Mouse (Mus musculus) lung, embryonic 14.5 days (tissue): Measurements from ENCODE around the gene Slc22a14. TPM values are rescaled to one million over a fixed set of nuclear protein-coding genes. Genes with fewer than 3 reads are reported as not detected.

Source experiments
- ATAC-seq: fragments of 200-750 bp; cut with Nextera tagmentation; 2 replicates; pipeline ENCODE4 v1.8.0; 2017; ENCODE audit warnings: mild to moderate bottlenecking, moderate TSS enrichment, moderate library complexity; ENCODE audit not compliant: insufficient read depth
- DNase-seq: peaks from one replicate; pipeline ENCODE4 v3.0.0-alpha.2; 2015
- H3K27ac ChIP-seq: fragments of 300-500 bp; sonication (generic); 2 replicates; pipeline ENCODE4 v1.5.1; 2014; ENCODE audit warnings: low read depth, mild to moderate bottlenecking, moderate library complexity
- H3K27me3 ChIP-seq: fragments of 300-500 bp; sonication (generic); 2 replicates; pipeline ENCODE4 v1.6.1; 2014; ENCODE audit warnings: low read length, control low read depth; ENCODE audit not compliant: insufficient read depth
- H3K36me3 ChIP-seq: fragments of 300-500 bp; sonication (generic); 2 replicates; pipeline ENCODE4 v1.6.1; 2014; ENCODE audit warnings: control low read depth; ENCODE audit not compliant: insufficient read depth
- H3K4me1 ChIP-seq: fragments of 300-500 bp; sonication (generic); 2 replicates; pipeline ENCODE4 v1.6.1; 2014; ENCODE audit warnings: antibody characterized with exemption, control low read depth; ENCODE audit not compliant: insufficient read depth
- H3K4me2 ChIP-seq: fragments of 300-500 bp; sonication (generic); 2 replicates; pipeline ENCODE4 v1.6.1; 2014; ENCODE audit warnings: mild to moderate bottlenecking
- H3K4me3 ChIP-seq: fragments of 300-500 bp; sonication (generic); 2 replicates; pipeline ENCODE4 v1.5.1; 2014; ENCODE audit warnings: low read depth, low read length
- H3K9ac ChIP-seq: fragments of 300-500 bp; sonication (generic); 2 replicates; pipeline ENCODE4 v1.6.1; 2014
- H3K9me3 ChIP-seq: fragments of 300-500 bp; sonication (generic); 2 replicates; pipeline ENCODE4 v1.6.1; 2016; ENCODE audit warnings: low read depth, low read length, control low read depth
- CTCF ChIP-seq: IDR thresholded peaks from 2 replicates; pipeline ENCODE4 v1.5.1; 2016; ENCODE audit warnings: antibody characterized with exemption, low read depth
- WGBS: fragments of 180-500 bp; shearing (Covaris S2); extraction: QIAGEN DNeasy Blood & Tissue Kit; methylation state at CpG from one replicate; pipeline ENCODE4 v1.1.7; 2014; 5-methylcytosine and 5-hydroxymethylcytosine counted together
- polyA plus RNA-seq: library from polyadenylated mRNA; unstranded; fragments of >200 nt; fragmentation: Nextera tagmentation; extraction: Ambion mirVana; gene quantifications from 2 replicates; pipeline ENCODE4 v1.2.1, GENCODE M21; 2014

The Slc22a14 gene
- polyA plus RNA-seq, 1 experiment from 2014 or later: not detected

DNA sequence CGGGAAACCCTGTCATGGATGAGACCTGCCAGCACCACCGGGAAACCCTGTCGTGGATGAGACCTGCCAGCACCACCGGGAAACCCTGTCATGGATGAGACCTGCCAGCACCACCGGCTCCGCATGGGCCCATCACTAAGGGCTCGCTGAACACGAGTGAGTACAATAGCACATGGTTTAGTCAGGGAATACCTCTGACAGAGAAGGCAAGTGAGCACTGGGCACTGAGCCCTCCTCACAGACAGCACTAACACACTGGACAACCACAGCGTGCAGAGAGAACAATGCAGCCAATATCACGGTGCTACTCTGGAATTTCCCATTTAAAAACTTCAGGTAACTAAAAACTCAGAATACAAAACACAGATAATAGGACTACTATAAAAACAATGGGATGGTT, 52.3 kb downstream of the Slc22a14 start:
- no peak overlapping the region for H3K9ac ChIP-seq
- ATAC-seq (no peak), DNase-seq (no peak)
- no peak overlapping the region for H3K4me3 ChIP-seq
- H3K27ac ChIP-seq: no peak overlapping the region
- H3K4me1 ChIP-seq: no peaks in the 10 kb centered on the region
- H3K9me3 ChIP-seq: no peaks in the 10 kb centered on the region
- no peaks in the 10 kb centered on the region for H3K27me3 ChIP-seq
- TF ChIP-seq CTCF: no peak
- H3K4me2 ChIP-seq: no peak overlapping the region
- 86% methylated on average over 10 of the region's 10 CpGs for WGBS
- no peaks in the 10 kb centered on the region for H3K36me3 ChIP-seq

DNA sequence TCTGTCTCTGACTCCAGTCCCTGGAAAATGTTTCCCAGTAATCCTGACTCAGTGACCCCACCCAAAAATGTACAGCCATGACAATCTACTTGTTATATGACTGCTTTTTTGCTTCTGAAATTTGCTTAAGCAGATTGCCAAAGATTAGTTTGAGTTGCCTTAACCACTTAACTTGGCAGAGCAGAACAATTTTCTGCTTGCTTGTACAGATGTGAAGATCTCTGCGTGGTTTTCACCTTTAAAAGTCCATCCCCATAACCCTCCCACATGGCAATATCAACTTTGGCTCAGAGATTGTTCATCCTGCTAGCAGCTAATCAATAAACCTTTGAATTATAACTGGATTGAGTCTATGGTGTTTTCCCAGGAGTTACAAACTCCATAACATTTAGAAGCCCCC, 56.3 kb downstream of the Slc22a14 start:
- no peak for TF ChIP-seq CTCF
- Histone ChIP-seq H3K36me3 (no peaks in the 10 kb centered on the region), H3K9me3 (no peaks in the 10 kb centered on the region), H3K9ac (no peak overlapping the region), H3K27me3 (no peaks in the 10 kb centered on the region), H3K4me3 (no peak overlapping the region), H3K4me2 (no peak overlapping the region), H3K4me1 (no peaks in the 10 kb centered on the region), H3K27ac (no peak overlapping the region)
- 74% methylated on average over 1 of the region's 1 CpGs for WGBS
- DNase-seq: no peak
- ATAC-seq: no peak

- Histone ChIP-seq H3K4me3 (no peak overlapping the region), H3K36me3 (peaks cover 16% of the 10 kb centered on the region; the same call in 1 of the 2 replicates), H3K4me1 (no peaks in the 10 kb centered on the region), H3K27me3 (no peaks in the 10 kb centered on the region), H3K9me3 (no peaks in the 10 kb centered on the region), H3K4me2 (no peak overlapping the region), H3K9ac (no peak overlapping the region), H3K27ac (no peak overlapping the region)
- TF ChIP-seq CTCF: no peak
- ATAC-seq (no peak), DNase-seq (no peak)
- 85% methylated on average over 7 of the region's 7 CpGs for WGBS
These were observed 59.5 kb downstream of the Slc22a14 start for GRCm38 (mm10) chr9:119305863-119306262.

DNA sequence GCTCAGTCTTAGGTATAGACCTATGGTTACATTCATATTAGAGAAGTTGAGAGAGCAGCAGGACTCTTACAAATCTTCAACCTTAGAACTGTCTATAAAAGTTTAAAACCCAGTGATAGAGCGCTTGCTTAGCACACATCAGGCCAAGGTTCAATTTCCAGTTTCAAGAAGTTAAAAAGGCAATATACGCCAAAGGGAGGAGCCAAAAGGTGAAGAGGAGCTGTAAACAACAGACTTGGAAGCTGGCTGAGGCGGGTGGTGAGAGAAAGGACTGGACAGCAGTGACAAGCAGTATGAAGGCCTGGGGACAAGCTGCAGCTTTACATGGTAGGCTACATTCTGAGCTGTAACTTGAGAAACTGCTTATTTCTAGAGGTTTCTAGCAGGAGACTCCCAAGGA, 66.8 kb downstream of the Slc22a14 start:
- Histone ChIP-seq H3K27me3 (no peaks in the 10 kb centered on the region), H3K4me3 (no peak overlapping the region), H3K9ac (no peak overlapping the region), H3K4me2 (no peak overlapping the region), H3K36me3 (peaks cover 19% of the 10 kb centered on the region; the same call in 1 of the 2 replicates), H3K27ac (no peak overlapping the region), H3K9me3 (no peaks in the 10 kb centered on the region), H3K4me1 (no peaks in the 10 kb centered on the region)
- TF ChIP-seq CTCF: no peak
- ATAC-seq: no peak
- no peak for DNase-seq
- 67% methylated on average over 3 of the region's 3 CpGs for WGBS

- no peak for DNase-seq
- peaks cover 19% of the 10 kb centered on the region; the same call in 1 of the 2 replicates for H3K36me3 ChIP-seq
- H3K4me3 ChIP-seq: no peak overlapping the region
- ATAC-seq: no peak
- no peak for TF ChIP-seq CTCF
- 77% methylated on average over 6 of the region's 6 CpGs for WGBS
- no peak overlapping the region for H3K4me2 ChIP-seq
- H3K27me3 ChIP-seq: no peaks in the 10 kb centered on the region
- H3K9ac ChIP-seq: no peak overlapping the region
- H3K9me3 ChIP-seq: no peaks in the 10 kb centered on the region
- no peak overlapping the region for H3K27ac ChIP-seq
- H3K4me1 ChIP-seq: no peaks in the 10 kb centered on the region
These were observed 67.7 kb downstream of the Slc22a14 start for GRCm38 (mm10) chr9:119297696-119298095.

- H3K4me2 ChIP-seq: no peak overlapping the region
- WGBS: 84% methylated on average over 3 of the region's 3 CpGs
- H3K27me3 ChIP-seq: no peaks in the 10 kb centered on the region
- DNase-seq (no peak), ATAC-seq (no peak)
- TF ChIP-seq CTCF: no peak
- H3K4me3 ChIP-seq: no peak overlapping the region
- no peak overlapping the region for H3K27ac ChIP-seq
- no peak overlapping the region for H3K9ac ChIP-seq
- H3K9me3 ChIP-seq: no peaks in the 10 kb centered on the region
- no peaks in the 10 kb centered on the region for H3K4me1 ChIP-seq
- H3K36me3 ChIP-seq: peaks cover 20% of the 10 kb centered on the region; the same call in 1 of the 2 replicates
These were observed 74.6 kb downstream of the Slc22a14 start for GRCm38 (mm10) chr9:119290791-119291190.

GRCm38 (mm10) chr9:119280894-119281682, 84.3 kb downstream of the Slc22a14 start:
- Histone ChIP-seq H3K36me3 (peaks cover 25% of the 10 kb centered on the region; the same call in 1 of the 2 replicates), H3K4me3 (no peak overlapping the region), H3K4me1 (no peaks in the 10 kb centered on the region), H3K9me3 (no peaks in the 10 kb centered on the region), H3K27me3 (no peaks in the 10 kb centered on the region), H3K9ac (no peak overlapping the region), H3K27ac (no peak overlapping the region), H3K4me2 (no peak overlapping the region)
- WGBS: 71% methylated on average over 5 of the region's 5 CpGs
- DNase-seq: no peak
- no peak for ATAC-seq
- TF ChIP-seq CTCF: no peak
